Mouse (Mus musculus) embryonic facial prominence, embryonic 13.5 days (tissue): Measurements from ENCODE around the gene Acpp. TPM values are rescaled to one million over a fixed set of nuclear protein-coding genes. Genes with fewer than 3 reads are reported as not detected.

Experiments used
- ATAC-seq: fragments of 200-750 bp; cut with Nextera tagmentation; 2 replicates; pipeline ENCODE4 v1.8.0; 2017; ENCODE audit warnings: low read depth; ENCODE audit not compliant: insufficient number of reproducible peaks, insufficient read depth, low FRiP score, low TSS enrichment
- H3K27ac ChIP-seq: fragments of 300-500 bp; sonication (generic); 2 replicates; pipeline ENCODE4 v1.5.1; 2015; ENCODE audit warnings: moderate library complexity, mild to moderate bottlenecking, inconsistent platforms
- H3K27me3 ChIP-seq: fragments of 300-500 bp; sonication (generic); 2 replicates; pipeline ENCODE4 v1.6.1; 2015; ENCODE audit warnings: mild to moderate bottlenecking, inconsistent platforms
- H3K36me3 ChIP-seq: fragments of 300-500 bp; sonication (generic); 2 replicates; pipeline ENCODE4 v1.6.1; 2015; ENCODE audit warnings: mild to moderate bottlenecking, inconsistent platforms
- H3K4me1 ChIP-seq: fragments of 300-500 bp; sonication (generic); 2 replicates; pipeline ENCODE4 v1.6.1; 2015; ENCODE audit warnings: inconsistent platforms
- H3K4me2 ChIP-seq: fragments of 300-500 bp; sonication (generic); 2 replicates; pipeline ENCODE4 v1.6.1; 2015; ENCODE audit warnings: moderate library complexity, mild to moderate bottlenecking, inconsistent platforms
- H3K4me3 ChIP-seq: fragments of 300-500 bp; sonication (generic); 2 replicates; pipeline ENCODE4 v1.5.1; 2015; ENCODE audit warnings: mild to moderate bottlenecking, inconsistent platforms
- H3K9ac ChIP-seq: fragments of 300-500 bp; sonication (generic); 2 replicates; pipeline ENCODE4 v1.6.1; 2015; ENCODE audit warnings: mild to moderate bottlenecking, inconsistent platforms
- H3K9me3 ChIP-seq: fragments of 300-500 bp; sonication (generic); 2 replicates; pipeline ENCODE4 v1.6.1; 2016; ENCODE audit warnings: inconsistent platforms
- WGBS: fragments of 180-500 bp; shearing (Covaris S2); methylation state at CpG from one replicate; pipeline ENCODE4 v1.1.7; 2015; ENCODE audit warnings: mixed read lengths; 5-methylcytosine and 5-hydroxymethylcytosine counted together
- polyA plus RNA-seq: library from polyadenylated mRNA; unstranded; fragments of >200 nt; fragmentation: Nextera tagmentation; extraction: Ambion mirVana; gene quantifications from 2 replicates; pipeline ENCODE4 v1.2.1, GENCODE M21; 2015

The Acpp gene
- polyA plus RNA-seq, 1 experiment from 2014 or later: 2.2 TPM

DNA sequence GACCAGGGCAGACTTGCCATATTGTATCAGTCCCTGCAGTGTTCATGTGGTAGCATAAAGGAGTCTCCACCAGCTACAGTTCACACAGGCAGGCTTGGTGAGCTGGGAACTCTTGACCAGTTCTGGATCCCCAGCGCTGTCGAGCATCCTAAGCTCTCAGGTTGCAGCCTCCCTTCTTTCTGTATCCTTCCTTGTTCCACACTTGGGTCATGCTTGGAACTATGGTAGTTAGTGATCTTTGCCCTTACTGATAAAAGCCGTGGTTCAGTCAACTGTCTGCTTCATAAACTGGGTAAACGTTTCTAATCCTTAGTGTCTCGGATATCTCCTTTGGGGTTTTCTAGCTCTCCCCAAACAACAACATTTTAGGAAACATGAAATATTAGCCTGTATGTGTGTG, 1.9 kb upstream of the Acpp start:
- Histone ChIP-seq H3K27me3 (no peaks in the 10 kb centered on the region), H3K36me3 (no peaks in the 10 kb centered on the region), H3K27ac (no peak overlapping the region), H3K9me3 (no peaks in the 10 kb centered on the region), H3K4me3 (no peak overlapping the region), H3K4me1 (peaks cover 9% of the 10 kb centered on the region), H3K4me2 (no peak overlapping the region), H3K9ac (no peak overlapping the region)
- WGBS: 76% methylated on average over 5 of the region's 5 CpGs
- ATAC-seq: no peak

GRCm38 (mm10) chr9:104338489-104339427, 1.2 kb upstream of the Acpp start:
- no peaks in the 10 kb centered on the region for H3K27me3 ChIP-seq
- ATAC-seq: no peak
- H3K36me3 ChIP-seq: no peaks in the 10 kb centered on the region
- H3K4me1 ChIP-seq: peaks cover 9% of the 10 kb centered on the region
- no peak overlapping the region for H3K27ac ChIP-seq
- no peaks in the 10 kb centered on the region for H3K9me3 ChIP-seq
- H3K4me2 ChIP-seq: no peak overlapping the region
- WGBS: 80% methylated on average over 18 of the region's 18 CpGs
- no peak overlapping the region for H3K9ac ChIP-seq
- no peak overlapping the region for H3K4me3 ChIP-seq

DNA sequence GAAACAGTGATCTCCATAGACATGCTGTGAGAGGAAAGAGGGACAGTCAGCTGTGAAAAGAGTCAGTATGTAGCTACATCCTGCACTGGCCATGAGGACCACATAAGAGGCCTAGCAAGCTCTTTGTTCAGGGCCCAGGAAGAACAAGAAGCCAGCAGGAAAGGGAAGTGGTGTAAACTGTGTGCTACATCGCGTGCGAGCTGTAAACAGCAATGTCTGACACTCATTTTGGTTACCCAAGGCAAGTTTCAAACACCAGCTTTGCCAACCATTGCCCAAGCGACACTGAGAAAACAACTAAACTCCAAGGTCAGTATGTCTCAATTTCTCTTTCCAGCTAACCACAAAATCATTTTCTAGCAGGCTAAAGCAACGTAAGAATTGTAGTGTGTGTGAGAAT, 6.2 kb downstream of the Acpp start:
- Histone ChIP-seq H3K4me3 (no peak overlapping the region), H3K4me2 (no peak overlapping the region), H3K36me3 (no peaks in the 10 kb centered on the region), H3K27me3 (no peaks in the 10 kb centered on the region), H3K9me3 (no peaks in the 10 kb centered on the region), H3K27ac (no peak overlapping the region), H3K9ac (no peak overlapping the region), H3K4me1 (no peaks in the 10 kb centered on the region)
- 88% methylated on average over 5 of the region's 5 CpGs for WGBS
- ATAC-seq: no peak

DNA sequence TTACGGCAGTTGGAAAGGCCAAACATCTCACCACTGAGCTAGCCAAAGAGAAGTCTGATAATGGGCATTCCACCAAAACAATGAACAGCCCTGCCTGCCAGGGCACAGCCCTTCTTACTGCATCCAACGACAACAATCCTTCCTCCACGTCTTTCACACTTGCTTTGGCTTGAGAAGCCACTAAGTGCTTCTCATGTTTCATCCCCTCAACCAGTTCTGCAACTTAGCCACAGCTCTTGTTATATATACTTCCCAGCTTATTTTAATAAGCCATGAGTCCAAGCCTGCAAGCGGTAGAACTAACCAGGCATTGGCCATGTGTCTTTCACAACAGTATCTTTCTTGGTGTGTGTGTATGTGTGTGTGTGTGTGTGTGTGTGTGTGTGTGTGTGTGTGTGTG, 8.9 kb downstream of the Acpp start:
- Histone ChIP-seq H3K9ac (no peak overlapping the region), H3K9me3 (no peaks in the 10 kb centered on the region), H3K4me2 (no peak overlapping the region), H3K4me1 (no peaks in the 10 kb centered on the region), H3K4me3 (no peak overlapping the region), H3K27ac (peak overlapping the region; percentile 44; the same call in 1 of the 2 replicates), H3K27me3 (no peaks in the 10 kb centered on the region), H3K36me3 (no peaks in the 10 kb centered on the region)
- 47% methylated on average over 4 of the region's 4 CpGs for WGBS
- no peak; the same call in 1 of the 2 replicates for ATAC-seq

GRCm38 (mm10) chr9:104321519-104321918, 16.0 kb downstream of the Acpp start:
- H3K27ac ChIP-seq: no peak overlapping the region
- no peak overlapping the region for H3K4me2 ChIP-seq
- H3K27me3 ChIP-seq: no peaks in the 10 kb centered on the region
- H3K9ac ChIP-seq: no peak overlapping the region
- ATAC-seq: no peak
- H3K4me1 ChIP-seq: no peaks in the 10 kb centered on the region
- 58% methylated on average over 7 of the region's 7 CpGs for WGBS
- no peak overlapping the region for H3K4me3 ChIP-seq
- H3K36me3 ChIP-seq: no peaks in the 10 kb centered on the region
- no peaks in the 10 kb centered on the region for H3K9me3 ChIP-seq

GRCm38 (mm10) chr9:104316351-104316750, 21.2 kb downstream of the Acpp start:
- H3K27ac ChIP-seq: no peak overlapping the region
- no peaks in the 10 kb centered on the region for H3K27me3 ChIP-seq
- no peak overlapping the region for H3K4me3 ChIP-seq
- H3K4me1 ChIP-seq: no peaks in the 10 kb centered on the region
- no peak overlapping the region for H3K9ac ChIP-seq
- 90% methylated on average over 11 of the region's 11 CpGs for WGBS
- no peak overlapping the region for H3K4me2 ChIP-seq
- no peaks in the 10 kb centered on the region for H3K9me3 ChIP-seq
- no peaks in the 10 kb centered on the region for H3K36me3 ChIP-seq
- ATAC-seq: no peak

DNA sequence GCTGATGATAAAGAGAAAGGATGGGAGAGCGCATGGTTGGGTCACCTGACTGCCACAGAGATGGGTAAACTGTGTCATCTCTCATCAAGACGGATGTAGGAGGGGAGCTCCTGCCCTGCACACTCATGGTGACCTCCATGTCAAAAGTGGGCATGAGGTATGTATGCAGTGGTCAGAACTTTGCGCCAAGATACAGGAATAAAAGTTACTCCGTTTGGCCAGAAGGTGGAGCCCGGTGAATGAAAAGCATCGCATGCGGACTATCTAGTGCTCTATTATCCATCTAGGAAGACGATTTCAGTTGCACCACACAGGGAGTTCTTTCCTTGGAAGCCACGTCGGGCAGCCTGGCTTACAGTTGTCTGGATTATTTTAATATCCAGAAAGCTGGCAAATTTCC, 22.0 kb downstream of the Acpp start:
- Histone ChIP-seq H3K4me2 (no peak overlapping the region), H3K9ac (no peak overlapping the region), H3K27me3 (no peaks in the 10 kb centered on the region), H3K4me1 (no peaks in the 10 kb centered on the region), H3K4me3 (no peak overlapping the region), H3K36me3 (no peaks in the 10 kb centered on the region), H3K9me3 (no peaks in the 10 kb centered on the region), H3K27ac (no peak overlapping the region)
- no peak for ATAC-seq
- 11% methylated on average over 10 of the region's 10 CpGs for WGBS

GRCm38 (mm10) chr9:104306734-104307133, 30.8 kb downstream of the Acpp start:
- no peaks in the 10 kb centered on the region for H3K9me3 ChIP-seq

DNA sequence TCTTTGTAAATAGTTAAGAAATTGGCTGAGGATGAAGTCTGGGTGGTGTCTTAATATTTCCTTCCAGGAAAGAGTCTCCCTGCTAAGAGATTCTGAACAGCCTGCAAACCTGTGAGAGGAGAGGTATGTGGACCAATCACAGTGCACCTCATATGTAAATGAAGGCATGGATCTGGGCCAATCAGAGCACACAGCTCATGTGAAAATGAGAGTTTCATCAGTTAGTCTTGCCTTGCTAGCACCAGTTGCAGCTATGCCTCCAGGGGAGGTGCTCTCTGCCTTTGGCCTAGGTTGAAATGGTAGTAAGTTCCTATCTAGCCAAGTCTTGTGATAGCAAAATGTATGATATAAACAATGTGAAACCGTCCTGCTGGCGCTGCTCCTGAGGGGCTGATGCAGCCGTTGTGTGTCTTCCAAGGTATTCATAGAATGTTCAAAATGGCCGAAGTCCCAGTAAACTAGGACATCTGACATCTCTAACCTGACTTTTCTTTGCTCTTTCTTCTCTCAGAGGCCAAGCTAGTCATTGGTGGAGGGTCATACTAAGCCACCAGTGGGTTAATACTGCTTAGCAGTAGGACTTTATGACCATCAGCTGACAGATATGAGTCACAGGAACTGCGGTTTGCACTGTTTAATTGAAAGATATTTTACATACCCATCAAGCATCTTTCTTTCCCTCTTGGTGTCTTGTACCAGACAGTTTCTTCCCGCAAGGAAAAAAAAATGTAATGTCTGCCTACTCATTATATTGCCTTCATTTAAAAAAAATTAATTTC, 32.0 kb downstream of the Acpp start:
- Histone ChIP-seq H3K4me1 (no peaks in the 10 kb centered on the region), H3K9me3 (no peaks in the 10 kb centered on the region), H3K36me3 (no peaks in the 10 kb centered on the region), H3K9ac (no peak overlapping the region), H3K4me2 (no peak overlapping the region), H3K27me3 (no peaks in the 10 kb centered on the region), H3K27ac (no peak overlapping the region), H3K4me3 (no peak overlapping the region)
- 89% methylated on average over 6 of the region's 6 CpGs for WGBS
- no peak for ATAC-seq

More at GRCm38 (mm10) chr9:104306734-104307133, 30.8 kb downstream of the Acpp start:
- 16% methylated on average over 6 of the region's 6 CpGs for WGBS
- Histone ChIP-seq H3K27me3 (no peaks in the 10 kb centered on the region), H3K4me3 (no peak overlapping the region), H3K36me3 (no peaks in the 10 kb centered on the region), H3K4me2 (no peak overlapping the region), H3K27ac (no peak overlapping the region), H3K4me1 (no peaks in the 10 kb centered on the region), H3K9ac (no peak overlapping the region)
- ATAC-seq: no peak

DNA sequence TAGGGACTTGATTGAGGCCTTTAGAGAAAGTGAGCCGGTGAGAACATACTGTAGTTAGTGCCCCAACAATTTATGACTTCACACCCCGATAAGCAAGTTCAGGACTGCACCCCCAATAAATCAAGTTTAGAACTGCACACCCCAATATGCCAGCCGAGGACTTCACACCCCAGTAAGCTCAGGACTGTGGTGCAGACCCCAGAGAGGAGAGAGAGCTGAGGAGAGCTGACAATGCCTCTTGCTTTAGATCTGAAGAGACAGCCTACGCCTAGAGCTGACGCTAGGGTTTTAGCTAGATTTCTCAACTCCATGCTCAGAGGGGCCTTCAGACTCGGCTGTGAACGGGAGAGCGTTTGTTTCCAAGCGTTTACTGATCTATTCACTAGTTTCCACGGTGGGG, 32.7 kb downstream of the Acpp start:
- 81% methylated on average over 10 of the region's 10 CpGs for WGBS
- no peak for ATAC-seq
- no peaks in the 10 kb centered on the region for H3K9me3 ChIP-seq

DNA sequence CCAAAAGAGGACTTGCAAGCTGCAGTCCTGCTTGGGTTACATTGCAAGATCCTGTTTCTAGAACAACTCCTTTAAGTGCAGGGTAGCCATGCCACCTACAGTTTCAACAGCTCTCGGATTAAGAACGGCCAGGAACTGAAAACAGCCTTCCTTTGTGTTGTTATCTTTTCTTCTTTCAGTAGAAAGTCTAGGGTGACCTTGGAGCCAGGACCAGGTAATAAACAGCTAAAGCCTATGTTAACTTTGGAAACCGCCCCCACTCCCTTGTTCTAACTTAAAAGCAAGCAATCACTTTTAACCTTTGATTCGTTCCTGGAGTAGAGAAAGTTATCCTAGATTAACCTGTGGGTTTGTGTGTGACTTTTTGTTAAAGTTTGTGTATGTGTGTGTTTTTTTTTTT, 33.2 kb downstream of the Acpp start:
- no peaks in the 10 kb centered on the region for H3K4me1 ChIP-seq
- ATAC-seq: no peak
- no peak overlapping the region for H3K4me3 ChIP-seq
- no peak overlapping the region for H3K27ac ChIP-seq
- H3K4me2 ChIP-seq: no peak overlapping the region
- no peak overlapping the region for H3K9ac ChIP-seq
- WGBS: 68% methylated on average over 4 of the region's 4 CpGs
- no peaks in the 10 kb centered on the region for H3K36me3 ChIP-seq
- H3K9me3 ChIP-seq: no peaks in the 10 kb centered on the region
- H3K27me3 ChIP-seq: no peaks in the 10 kb centered on the region

More for the DNA sequence above, 32.7 kb downstream of the Acpp start:
- no peaks in the 10 kb centered on the region for H3K36me3 ChIP-seq
- H3K4me2 ChIP-seq: no peak overlapping the region
- H3K4me3 ChIP-seq: no peak overlapping the region
- no peak overlapping the region for H3K9ac ChIP-seq
- no peaks in the 10 kb centered on the region for H3K27me3 ChIP-seq
- no peak overlapping the region for H3K27ac ChIP-seq
- no peaks in the 10 kb centered on the region for H3K4me1 ChIP-seq

GRCm38 (mm10) chr9:104300569-104300968, 37.0 kb downstream of the Acpp start:
- no peak overlapping the region for H3K4me2 ChIP-seq
- no peaks in the 10 kb centered on the region for H3K27me3 ChIP-seq
- H3K36me3 ChIP-seq: no peaks in the 10 kb centered on the region
- H3K9ac ChIP-seq: no peak overlapping the region
- WGBS: 80% methylated on average over 12 of the region's 12 CpGs
- H3K9me3 ChIP-seq: no peaks in the 10 kb centered on the region
- H3K27ac ChIP-seq: no peak overlapping the region
- no peaks in the 10 kb centered on the region for H3K4me1 ChIP-seq
- ATAC-seq: 0 out of 2 replicates have a peak, but pooled peaks have one; percentile 20
- no peak overlapping the region for H3K4me3 ChIP-seq
